Mouse (Mus musculus) mature B cell (primary cell): Measurements from ENCODE around the gene Coro6.

ENCODE experiments used
- in situ Hi-C: fragments of 300-500 bp; cut with MboI; formaldehyde crosslinking; loops from 2 replicates; pipeline ENCODE4 v1.14.3; 2019

The Coro6 gene

GRCm38 (mm10) chr11:77462283-77463100, at the start of gene Coro6:
TSS of gene Coro6 (plus strand) at chr11:77462411.
- in situ Hi-C loops: no loop called here

- in situ Hi-C loops: no loop called here
Observed at GRCm38 (mm10) chr11:77414141-77414839, 47.9 kb upstream of the Coro6 start.

- in situ Hi-C loops: no loop called here
Observed at GRCm38 (mm10) chr11:77416212-77417000, 45.8 kb upstream of the Coro6 start.

- in situ Hi-C loops: no loop called here
Observed at GRCm38 (mm10) chr11:77418021-77418420, 44.2 kb upstream of the Coro6 start.

GRCm38 (mm10) chr11:77423175-77423859, 38.9 kb upstream of the Coro6 start:
- in situ Hi-C loops: no loop called here

- in situ Hi-C loops: no loop called here
Observed at GRCm38 (mm10) chr11:77428446-77428845, 33.8 kb upstream of the Coro6 start.

GRCm38 (mm10) chr11:77437026-77437425, 25.2 kb upstream of the Coro6 start:
- in situ Hi-C loops: no loop called here

GRCm38 (mm10) chr11:77440081-77440480, 22.1 kb upstream of the Coro6 start:
- in situ Hi-C loops: loop anchor here (10.0 kb wide), 2 partner anchors 125 to 345 kb away; no protein-coding TSS in a partner anchor

- in situ Hi-C loops: loop anchor here (10.0 kb wide), 2 partner anchors 126 to 346 kb away; no protein-coding TSS in a partner anchor
Observed at GRCm38 (mm10) chr11:77441020-77441419, 21.2 kb upstream of the Coro6 start.

GRCm38 (mm10) chr11:77442186-77443170, 19.7 kb upstream of the Coro6 start:
- in situ Hi-C loops: loop anchor here (10.0 kb wide), 2 partner anchors 128 to 348 kb away; no protein-coding TSS in a partner anchor

- in situ Hi-C loops: loop anchor here (10.0 kb wide), 2 partner anchors 130 to 350 kb away; no protein-coding TSS in a partner anchor
Observed at GRCm38 (mm10) chr11:77444939-77445338, 17.3 kb upstream of the Coro6 start.

GRCm38 (mm10) chr11:77446628-77447041, 15.6 kb upstream of the Coro6 start:
- in situ Hi-C loops: loop anchor here (10.0 kb wide), 2 partner anchors 132 to 352 kb away; no protein-coding TSS in a partner anchor

GRCm38 (mm10) chr11:77449224-77449623, 13.0 kb upstream of the Coro6 start:
- in situ Hi-C loops: loop anchor here (10.0 kb wide), 2 partner anchors 134 to 354 kb away; no protein-coding TSS in a partner anchor

GRCm38 (mm10) chr11:77451670-77452069, 10.5 kb upstream of the Coro6 start:
- in situ Hi-C loops: no loop called here

GRCm38 (mm10) chr11:77453388-77453787, 8.8 kb upstream of the Coro6 start:
- in situ Hi-C loops: no loop called here

- in situ Hi-C loops: no loop called here
Observed at GRCm38 (mm10) chr11:77455770-77456510, 6.3 kb upstream of the Coro6 start.

GRCm38 (mm10) chr11:77456866-77457265, 5.3 kb upstream of the Coro6 start:
- in situ Hi-C loops: no loop called here

GRCm38 (mm10) chr11:77461856-77462255, 355 bp upstream of the Coro6 start:
- in situ Hi-C loops: no loop called here

GRCm38 (mm10) chr11:77463101-77463445, 862 bp downstream of the Coro6 start:
- in situ Hi-C loops: no loop called here
